Mouse (Mus musculus): ENCODE measurements around the gene Olfr802.

The Olfr802 gene

GRCm38 (mm10) chr10:129688069-129688468 lies at the start of gene Olfr802:
Gene Olfr802, minus strand, starts transcription at chr10:129688169.
- TF ChIP-seq GATA4 (IDR thresholded peaks at IDR 0.05; ENCODE audit: insufficient replicate concordance, low read length) = no peak

- TF ChIP-seq GATA4 (IDR thresholded peaks at IDR 0.05; ENCODE audit: insufficient replicate concordance, low read length) = no peak
Observed at GRCm38 (mm10) chr10:129729275-129729674, 41.3 kb upstream of the Olfr802 start, which contains the start of gene Olfr805. Gene Olfr805, minus strand, starts transcription at chr10:129729375.

- no peak for TF ChIP-seq GATA4 (IDR thresholded peaks at IDR 0.05; ENCODE audit: insufficient replicate concordance, low read length)
Observed at GRCm38 (mm10) chr10:129702910-129703309, 14.9 kb upstream of the Olfr802 start, which contains the start of gene Olfr804. Gene Olfr804, plus strand, starts transcription at chr10:129703210.

- no peak for TF ChIP-seq GATA4 (IDR thresholded peaks at IDR 0.05; ENCODE audit: insufficient replicate concordance, low read length)
Observed at GRCm38 (mm10) chr10:129694186-129694585, 6.2 kb upstream of the Olfr802 start, which contains the start of gene Olfr803. Gene Olfr803, minus strand, starts transcription at chr10:129694286.

GRCm38 (mm10) chr10:129673765-129674164 lies 14.2 kb downstream of the Olfr802 start, which contains the start of gene Olfr801:
Gene Olfr801, minus strand, starts transcription at chr10:129673865.
- no peak for TF ChIP-seq GATA4 (IDR thresholded peaks at IDR 0.05; ENCODE audit: insufficient replicate concordance, low read length)

- TF ChIP-seq GATA4 (IDR thresholded peaks at IDR 0.05; ENCODE audit: insufficient replicate concordance, low read length) = no peak
Observed at GRCm38 (mm10) chr10:129657394-129657793, 30.6 kb downstream of the Olfr802 start, which contains the start of gene Olfr800. Gene Olfr800, plus strand, starts transcription at chr10:129657694.

GRCm38 (mm10) chr10:129651763-129652162 lies 36.2 kb downstream of the Olfr802 start:
- TF ChIP-seq GATA4 (IDR thresholded peaks at IDR 0.05; ENCODE audit: insufficient replicate concordance, low read length) = no peak

- TF ChIP-seq GATA4 (IDR thresholded peaks at IDR 0.05; ENCODE audit: insufficient replicate concordance, low read length) = no peak
Observed at GRCm38 (mm10) chr10:129637184-129637583, 50.8 kb downstream of the Olfr802 start, which contains the start of gene Olfr799. Gene Olfr799, plus strand, starts transcription at chr10:129637484.

GRCm38 (mm10) chr10:129627834-129628233 lies 60.1 kb downstream of the Olfr802 start, which contains the start of gene Olfr798:
Gene Olfr798, minus strand, starts transcription at chr10:129627934.
- no peak for TF ChIP-seq GATA4 (IDR thresholded peaks at IDR 0.05; ENCODE audit: insufficient replicate concordance, low read length)
